In the genomic region with DNA sequence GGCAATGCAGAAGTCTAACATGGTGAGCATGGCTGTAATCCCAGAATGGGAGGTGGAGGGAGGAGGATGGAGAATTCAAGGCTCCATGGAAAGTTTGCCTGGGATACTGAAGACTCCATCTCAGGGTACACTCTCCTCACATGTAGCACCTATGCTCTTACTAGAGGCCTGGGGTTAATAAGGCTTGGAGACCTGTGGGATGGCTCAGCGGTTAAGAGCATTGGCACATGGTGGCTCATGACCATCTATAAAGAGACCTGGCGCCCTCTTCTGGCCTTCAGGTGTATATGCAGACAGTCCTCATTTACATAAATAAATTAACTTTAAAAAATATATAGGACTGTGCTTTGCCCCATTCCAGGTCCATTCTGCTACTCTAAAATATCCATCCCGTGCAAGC, we compare ENCODE assay signal across 1 mouse cellular context.
TF ChIP-seq lines count a peak whose summit lies in the region.

No protein-coding gene starts in this region.

TF ChIP-seq in MEL, 35 proteins besides CTCF, POLR2A, EP300 and RAD21:
- no peak for TF ChIP-seq GABPA (IDR thresholded peaks at IDR 0.05; ENCODE audit: low read depth, low read length)
- TF ChIP-seq ZKSCAN1 (IDR thresholded peaks at IDR 0.05; ENCODE audit: low read depth, low read length): no peak
- peak; percentile 81 for TF ChIP-seq MAX (IDR thresholded peaks at IDR 0.05; ENCODE audit: low read length)
- peak; percentile 35; the same call in 1 of the 2 replicates for TF ChIP-seq USF1 (IDR thresholded peaks at IDR 0.05; ENCODE audit: low read depth, low read length)
- TF ChIP-seq TCF12 (IDR thresholded peaks at IDR 0.05; ENCODE audit: low read depth, low read length): 0 out of 2 replicates have a peak, but pooled peaks have one; percentile 24
- 0 out of 2 replicates have a peak, but pooled peaks have one; percentile 9 for TF ChIP-seq BHLHE40 (IDR thresholded peaks at IDR 0.05; ENCODE audit: borderline replicate concordance, low read depth, low read length)
- no peak for TF ChIP-seq NRF1 (IDR thresholded peaks at IDR 0.05; ENCODE audit: insufficient read depth, low read depth, low read length, poor library complexity, severe bottlenecking)
- peak; percentile 35 for TF ChIP-seq ZNF384 (IDR thresholded peaks at IDR 0.05; ENCODE audit: low read depth, low read length)
- TF ChIP-seq RCOR1 (IDR thresholded peaks at IDR 0.05; ENCODE audit: low read depth, low read length): no peak
- no peak for TF ChIP-seq MEF2A (IDR thresholded peaks at IDR 0.05; ENCODE audit: extremely low read depth, insufficient replicate concordance, low read depth, low read length, poor library complexity, severe bottlenecking)
- TF ChIP-seq JUND (IDR thresholded peaks at IDR 0.05; ENCODE audit: low read depth, low read length): no peak
- no peak for TF ChIP-seq KAT2A (conservative IDR thresholded peaks at IDR 0.05; ENCODE audit: low read depth, low read length)
- TF ChIP-seq HCFC1 (IDR thresholded peaks at IDR 0.05; ENCODE audit: low read depth, low read length): peak; percentile 52
- no peak for TF ChIP-seq TAL1 (IDR thresholded peaks at IDR 0.05; ENCODE audit: low read length)
- no peak for TF ChIP-seq ELF1 (IDR thresholded peaks at IDR 0.05; ENCODE audit: low read depth, low read length)
- no peak for TF ChIP-seq GATA1 (IDR thresholded peaks at IDR 0.05; ENCODE audit: low read depth, low read length)
- TF ChIP-seq CHD1 (IDR thresholded peaks at IDR 0.05; ENCODE audit: low read depth, low read length): no peak
- no peak for TF ChIP-seq MYB (IDR thresholded peaks at IDR 0.05; ENCODE audit: low read depth, low read length)
- TF ChIP-seq SMC3 (IDR thresholded peaks at IDR 0.05; ENCODE audit: low read depth, low read length): peak; percentile 61
- TF ChIP-seq E2F4 (IDR thresholded peaks at IDR 0.05; ENCODE audit: borderline replicate concordance, low read depth, low read length): no peak
- peak; percentile 98 for TF ChIP-seq MYC (IDR thresholded peaks at IDR 0.05; ENCODE audit: low read depth, low read length)
- TF ChIP-seq MAFK (IDR thresholded peaks at IDR 0.05; ENCODE audit: borderline replicate concordance, low read depth, low read length): no peak
- no peak for TF ChIP-seq POLR2AphosphoS2 (IDR thresholded peaks at IDR 0.05; ENCODE audit: low read length)
- peak; percentile 74 for TF ChIP-seq SIN3A (IDR thresholded peaks at IDR 0.05; ENCODE audit: low read length)
- TF ChIP-seq MAZ (IDR thresholded peaks at IDR 0.05; ENCODE audit: low read depth, low read length): no peak
- peak; percentile 60 for TF ChIP-seq ZC3H11A (IDR thresholded peaks at IDR 0.05; ENCODE audit: low read depth, low read length)
- TF ChIP-seq NELFE (IDR thresholded peaks at IDR 0.05; ENCODE audit: low read depth, low read length): no peak; the same call in 1 of the 2 replicates
- peak; percentile 89 for TF ChIP-seq MXI1 (IDR thresholded peaks at IDR 0.05; ENCODE audit: low read depth, low read length)
- no peak for TF ChIP-seq ZMIZ1 (IDR thresholded peaks at IDR 0.05; ENCODE audit: low read depth, low read length)
- TF ChIP-seq CHD2 (IDR thresholded peaks at IDR 0.05; ENCODE audit: low read length): no peak
- TF ChIP-seq ETS1 (IDR thresholded peaks at IDR 0.05; ENCODE audit: low read depth, low read length): 0 out of 2 replicates have a peak, but pooled peaks have one; percentile 22
- TF ChIP-seq POLR2AphosphoS5 (IDR thresholded peaks at IDR 0.05; ENCODE audit: borderline replicate concordance, low read depth, low read length): no peak
- no peak for TF ChIP-seq USF2 (IDR thresholded peaks at IDR 0.05; ENCODE audit: borderline replicate concordance in 1 of 2, insufficient read depth in 1 of 2, low read depth in 1 of 2, low read length in 2 of 2)
- TF ChIP-seq TBP (IDR thresholded peaks at IDR 0.05; ENCODE audit: low read depth, low read length): peak; percentile 58
- TF ChIP-seq UBTF (IDR thresholded peaks at IDR 0.05; ENCODE audit: borderline replicate concordance, insufficient read depth, low read depth, low read length): no peak
